Mouse (Mus musculus): ENCODE measurements around the gene March9.

- TF ChIP-seq CTCF (IDR thresholded peaks at IDR 0.05; ENCODE audit: insufficient read depth, low read length) (no peak), POLR2A (IDR thresholded peaks at IDR 0.05; ENCODE audit: borderline replicate concordance, extremely low read depth, low read depth, low read length) (no peak)
These were observed 5.3 kb downstream of the March9 start for GRCm38 (mm10) chr10:127054646-127055045.
